Mouse (Mus musculus) neural tube, embryonic 11.5 days (tissue): ENCODE data around the gene Ly6g6e. TPM values are rescaled to one million over a fixed set of nuclear protein-coding genes. Genes with fewer than 3 reads are reported as not detected.

Source experiments
- ATAC-seq: fragments of 200-750 bp; cut with Nextera tagmentation; 2 replicates; pipeline ENCODE4 v1.8.0; 2017; ENCODE audit warnings: moderate number of reproducible peaks, mild to moderate bottlenecking, moderate TSS enrichment, moderate library complexity; ENCODE audit not compliant: insufficient read depth, low FRiP score, low TSS enrichment
- DNase-seq: peaks from one replicate; pipeline ENCODE4 v3.0.0-alpha.2; 2015; ENCODE audit warnings: low spot score
- H3K27ac ChIP-seq: fragments of 300-500 bp; sonication (generic); 2 replicates; pipeline ENCODE4 v1.5.1; 2014; ENCODE audit warnings: low read depth, mild to moderate bottlenecking, low read length
- H3K27me3 ChIP-seq: fragments of 300-500 bp; sonication (generic); 2 replicates; pipeline ENCODE4 v1.6.1; 2014; ENCODE audit warnings: mild to moderate bottlenecking, low read length, mixed read lengths; ENCODE audit not compliant: control insufficient read depth, insufficient read depth
- H3K36me3 ChIP-seq: fragments of 300-500 bp; sonication (generic); 2 replicates; pipeline ENCODE4 v1.6.1; 2014; ENCODE audit warnings: mild to moderate bottlenecking, low read length, moderate library complexity, mixed read lengths; ENCODE audit not compliant: control insufficient read depth, insufficient read depth
- H3K4me1 ChIP-seq: fragments of 300-500 bp; sonication (generic); 2 replicates; pipeline ENCODE4 v1.6.1; 2014; ENCODE audit warnings: low read length, mixed read lengths; ENCODE audit not compliant: control insufficient read depth, insufficient read depth
- H3K4me2 ChIP-seq: fragments of 300-500 bp; sonication (generic); 2 replicates; pipeline ENCODE4 v1.6.1; 2014; ENCODE audit warnings: low read depth, mild to moderate bottlenecking, moderate library complexity
- H3K4me3 ChIP-seq: fragments of 300-500 bp; sonication (generic); 2 replicates; pipeline ENCODE4 v1.5.1; 2014; ENCODE audit warnings: low read depth, low read length
- H3K9ac ChIP-seq: fragments of 300-500 bp; sonication (generic); 2 replicates; pipeline ENCODE4 v1.6.1; 2014; ENCODE audit warnings: mild to moderate bottlenecking, low read length
- H3K9me3 ChIP-seq: fragments of 300-500 bp; sonication (generic); 2 replicates; pipeline ENCODE4 v1.6.1; 2016; ENCODE audit warnings: low read length; ENCODE audit not compliant: control insufficient read depth
- WGBS: fragments of 180-500 bp; shearing (Covaris S2); extraction: QIAGEN DNeasy Blood & Tissue Kit; methylation state at CpG from one replicate; pipeline ENCODE4 v1.1.7; 2014; 5-methylcytosine and 5-hydroxymethylcytosine counted together
- polyA plus RNA-seq: library from polyadenylated mRNA; unstranded; fragments of >200 nt; fragmentation: Nextera tagmentation; extraction: Ambion mirVana; gene quantifications from 2 replicates; pipeline ENCODE4 v1.2.1, GENCODE M21; 2014

Ly6g6e gene
- polyA plus RNA-seq, 1 experiment from 2014 or later = 0.46 TPM

GRCm38 (mm10) chr17:35127017-35127416, 50.3 kb downstream of the Ly6g6e start:
- Histone ChIP-seq H3K4me2 (peak overlapping the region; percentile 76), H3K4me1 (peaks cover 11% of the 10 kb centered on the region), H3K27me3 (no peaks in the 10 kb centered on the region), H3K9ac (no peak overlapping the region), H3K27ac (no peak overlapping the region), H3K4me3 (peak overlapping the region; percentile 61), H3K36me3 (no peaks in the 10 kb centered on the region; the same call in 1 of the 2 replicates), H3K9me3 (no peaks in the 10 kb centered on the region)
- WGBS = 72% methylated on average over 13 of the region's 13 CpGs
- no peak for ATAC-seq
- no peak for DNase-seq

Other genes starting within 250 kb of the Ly6g6e start
- gene Stk19, start 240.0 kb upstream of the Ly6g6e start, polyA plus RNA-seq = 20.3 and 24.7 TPM in 2 replicates
- 69.4 and 71.0 TPM in 2 replicates for gene Dxo, start 239.9 kb upstream of the Ly6g6e start, polyA plus RNA-seq
- gene Skiv2l, start 226.7 kb upstream of the Ly6g6e start, polyA plus RNA-seq = 45.0 and 55.7 TPM in 2 replicates
- 125 and 132 TPM in 2 replicates for gene Nelfe, start 226.5 kb upstream of the Ly6g6e start, polyA plus RNA-seq
- 2.6 and 2.9 TPM in 2 replicates for gene Cfb, start 214.4 kb upstream of the Ly6g6e start, polyA plus RNA-seq
- 1.7 and 2.1 TPM in 2 replicates for gene Zbtb12, start 197.4 kb upstream of the Ly6g6e start, polyA plus RNA-seq
- gene Gm20547, start 194.9 kb upstream of the Ly6g6e start, polyA plus RNA-seq = not detected in 2 replicates
- gene C2, start 178.6 kb upstream of the Ly6g6e start, polyA plus RNA-seq = 0.57 and 0.86 TPM in 2 replicates
- gene Ehmt2, start 178.4 kb upstream of the Ly6g6e start, polyA plus RNA-seq = 62.7 and 70.3 TPM in 2 replicates
- not detected in 2 replicates for gene Slc44a4, start 162.4 kb upstream of the Ly6g6e start, polyA plus RNA-seq
- gene Neu1, start 145.6 kb upstream of the Ly6g6e start, polyA plus RNA-seq = 16.4 and 16.8 TPM in 2 replicates
- gene Hspa1b, start 117.7 kb upstream of the Ly6g6e start, polyA plus RNA-seq = 0.13 and 0.37 TPM in 2 replicates
- not detected in 2 replicates for gene Gm20481, start 107.0 kb upstream of the Ly6g6e start, polyA plus RNA-seq
- gene Hspa1a, start 104.7 kb upstream of the Ly6g6e start, polyA plus RNA-seq = 1.1 and 1.9 TPM in 2 replicates
- 1.8 and 2.0 TPM in 2 replicates for gene Hspa1l, start 104.2 kb upstream of the Ly6g6e start, polyA plus RNA-seq
- 209 and 211 TPM in 2 replicates for gene Lsm2, start 95.0 kb upstream of the Ly6g6e start, polyA plus RNA-seq
- gene Vars, start 75.9 kb upstream of the Ly6g6e start, polyA plus RNA-seq = 109 and 114 TPM in 2 replicates
- 0.08 TPM in 1 of 2 replicates, not detected in the other for gene Vwa7, start 60.3 kb upstream of the Ly6g6e start, polyA plus RNA-seq
- gene Sapcd1, start 48.9 kb upstream of the Ly6g6e start, polyA plus RNA-seq = 3.9 and 5.2 TPM in 2 replicates
- 4.1 and 6.2 TPM in 2 replicates for gene Msh5, start 30.2 kb upstream of the Ly6g6e start, polyA plus RNA-seq
- 82.8 and 89.7 TPM in 2 replicates for gene Clic1, start 26.9 kb upstream of the Ly6g6e start, polyA plus RNA-seq
- 638 and 659 TPM in 2 replicates for gene Ddah2, start 17.9 kb upstream of the Ly6g6e start, polyA plus RNA-seq
- gene Ly6g6c, start 11.5 kb upstream of the Ly6g6e start, polyA plus RNA-seq = 0.43 TPM in 1 of 2 replicates, not detected in the other
- 1.5 and 2.0 TPM in 2 replicates for gene Mpig6b, start 10.7 kb upstream of the Ly6g6e start, polyA plus RNA-seq
- gene Ly6g6d, start 1.2 kb downstream of the Ly6g6e start, polyA plus RNA-seq = 1.0 and 3.2 TPM in 2 replicates
- gene Ly6g6f, start 8.7 kb downstream of the Ly6g6e start, polyA plus RNA-seq = 1.3 and 1.4 TPM in 2 replicates
- gene Abhd16a, start 12.4 kb downstream of the Ly6g6e start, polyA plus RNA-seq = 50.5 and 59.9 TPM in 2 replicates
- gene Ly6g5c, start 31.4 kb downstream of the Ly6g6e start, polyA plus RNA-seq = not detected in 2 replicates
- gene Ly6g5b, start 38.5 kb downstream of the Ly6g6e start, polyA plus RNA-seq = 0.45 and 0.78 TPM in 2 replicates
- 26.1 and 28.9 TPM in 2 replicates for gene Gpank1, start 44.6 kb downstream of the Ly6g6e start, polyA plus RNA-seq
- gene Csnk2b, start 45.2 kb downstream of the Ly6g6e start, polyA plus RNA-seq = 303 and 319 TPM in 2 replicates
- gene D17H6S53E, start 49.5 kb downstream of the Ly6g6e start, polyA plus RNA-seq = 7.0 and 7.6 TPM in 2 replicates
- gene Apom, start 55.1 kb downstream of the Ly6g6e start, polyA plus RNA-seq = 0.81 and 0.93 TPM in 2 replicates
- 99.4 and 105 TPM in 2 replicates for gene Bag6, start 58.3 kb downstream of the Ly6g6e start, polyA plus RNA-seq
- 185 and 194 TPM in 2 replicates for gene Prrc2a, start 88.0 kb downstream of the Ly6g6e start, polyA plus RNA-seq
- 4.1 and 6.7 TPM in 2 replicates for gene Aif1, start 99.2 kb downstream of the Ly6g6e start, polyA plus RNA-seq
- 5.8 and 9.1 TPM in 2 replicates for gene Lst1, start 111.5 kb downstream of the Ly6g6e start, polyA plus RNA-seq
- 0.27 TPM in 1 of 2 replicates, not detected in the other for gene Ltb, start 117.5 kb downstream of the Ly6g6e start, polyA plus RNA-seq
- 0.16 TPM in 1 of 2 replicates, not detected in the other for gene Tnf, start 125.1 kb downstream of the Ly6g6e start, polyA plus RNA-seq
- gene Lta, start 128.4 kb downstream of the Ly6g6e start, polyA plus RNA-seq = 0.28 TPM in 1 of 2 replicates, not detected in the other
- gene Gm16181, start 143.9 kb downstream of the Ly6g6e start, polyA plus RNA-seq = 0.50 TPM in 1 of 2 replicates, not detected in the other
- 14.1 and 16.8 TPM in 2 replicates for gene Atp6v1g2, start 156.8 kb downstream of the Ly6g6e start, polyA plus RNA-seq
- gene Nfkbil1, start 158.9 kb downstream of the Ly6g6e start, polyA plus RNA-seq = 4.7 and 5.0 TPM in 2 replicates
- 634 and 672 TPM in 2 replicates for gene Ddx39b, start 164.8 kb downstream of the Ly6g6e start, polyA plus RNA-seq
- gene H2-D1, start 185.8 kb downstream of the Ly6g6e start, polyA plus RNA-seq = 47.9 and 56.5 TPM in 2 replicates
- gene H2-Q1, start 243.5 kb downstream of the Ly6g6e start, polyA plus RNA-seq = not detected in 2 replicates